Mouse (Mus musculus) lung, adult 18-20 months (tissue): ENCODE measurements around the gene Acap1.

ENCODE experiments used
- DNase-seq, 2 experiments: peaks; one replicate each; pipeline ENCODE4 v3.0.0; 2022; ENCODE audit warnings: mixed read lengths in 2 of 2

The Acap1 gene

DNA sequence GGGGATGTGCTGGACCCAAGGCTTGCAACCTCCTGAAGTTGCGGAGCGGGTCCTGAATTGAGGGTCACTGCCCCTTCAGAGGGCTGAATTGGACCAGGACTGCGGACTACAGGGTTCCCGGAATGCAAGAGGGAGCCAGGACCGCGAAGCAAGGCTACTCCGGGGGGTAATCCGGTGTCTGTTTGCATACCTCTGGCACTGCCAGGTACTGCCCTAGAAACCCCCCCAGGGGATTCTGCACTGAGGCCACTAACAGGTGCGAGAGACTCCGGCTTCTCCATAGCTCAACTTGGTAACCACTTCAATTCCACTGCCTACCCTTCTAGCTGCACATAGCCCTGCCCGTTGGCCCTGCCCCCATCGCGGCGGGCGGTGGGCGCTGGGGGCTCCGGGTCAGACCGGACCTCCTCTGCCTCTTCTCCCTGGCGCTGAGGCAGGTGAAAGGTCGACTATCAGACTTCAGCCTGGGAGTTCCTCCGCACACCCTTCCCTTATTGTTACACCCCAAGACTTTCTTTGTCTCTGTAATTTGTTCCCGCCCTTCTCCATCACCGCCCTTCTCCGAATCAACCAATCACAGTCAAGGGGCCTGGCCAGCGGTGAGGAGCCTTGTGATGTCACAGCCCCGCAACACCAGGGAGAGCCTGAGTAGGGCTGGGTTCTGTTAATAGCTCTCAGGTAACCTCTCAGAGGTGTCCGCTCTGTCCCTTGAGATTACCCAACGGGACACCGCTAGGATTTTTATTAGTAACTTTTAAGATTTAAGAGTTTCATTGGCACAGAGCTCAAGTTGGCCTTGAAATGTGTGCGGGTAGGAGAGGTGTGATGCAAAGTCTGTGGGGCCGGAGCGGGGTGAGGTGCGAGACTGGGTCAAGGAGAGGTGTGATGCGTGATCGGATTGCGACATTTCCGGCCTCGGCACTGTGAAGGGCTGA is 5.4 kb upstream of the Acap1 start, which contains the start of the genes 2810408A11Rik and Neurl4:
Gene 2810408A11Rik (minus strand): TSS at position 517 of the 935 bp plus-strand sequence.
Gene Neurl4 (plus strand): TSS at position 602 of the 935 bp plus-strand sequence.
- DNase-seq: peak; percentile 96

DNA sequence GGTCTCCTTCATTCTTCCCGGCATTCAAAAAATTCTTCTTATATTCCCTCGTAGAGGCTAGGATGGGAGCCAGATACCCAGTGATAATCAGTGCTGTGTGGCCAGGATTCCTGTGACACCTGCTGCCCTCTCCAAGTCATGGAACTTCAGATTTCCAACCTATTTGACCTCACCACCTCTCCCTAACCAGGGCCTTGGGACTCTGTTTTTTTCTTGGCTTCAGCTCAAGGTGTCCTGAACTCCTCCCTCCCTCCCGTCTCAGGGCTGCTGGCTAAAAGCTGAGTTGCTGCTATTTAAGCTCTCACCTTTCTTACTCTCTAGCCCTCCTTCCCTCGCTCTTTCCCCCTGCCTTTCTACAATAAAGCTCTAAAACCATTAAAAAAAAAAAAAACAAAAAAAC is 4.5 kb upstream of the Acap1 start:
- no peak for DNase-seq

DNA sequence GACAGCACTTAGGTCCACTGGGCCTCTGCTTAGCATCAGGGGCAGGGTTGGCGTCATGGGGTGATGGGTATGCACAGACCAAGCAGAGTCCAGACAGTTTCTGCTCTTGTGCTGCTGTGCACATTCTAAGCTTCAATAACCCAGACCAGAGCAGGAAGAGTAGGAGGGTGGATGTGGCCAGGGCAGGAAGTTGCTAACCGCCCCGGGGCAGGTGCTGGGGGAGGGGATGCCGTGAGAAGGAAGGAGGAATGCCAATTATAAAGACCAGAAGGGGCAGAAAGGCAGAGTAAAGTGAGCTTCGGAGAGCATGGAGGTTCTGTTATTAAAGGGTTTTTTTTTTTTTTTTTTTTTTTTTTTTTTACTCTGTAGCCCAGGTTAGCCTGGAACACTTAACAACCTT is 668 bp downstream of the Acap1 start:
- peak in 1 of 2 experiments; percentile 50 for DNase-seq

DNA sequence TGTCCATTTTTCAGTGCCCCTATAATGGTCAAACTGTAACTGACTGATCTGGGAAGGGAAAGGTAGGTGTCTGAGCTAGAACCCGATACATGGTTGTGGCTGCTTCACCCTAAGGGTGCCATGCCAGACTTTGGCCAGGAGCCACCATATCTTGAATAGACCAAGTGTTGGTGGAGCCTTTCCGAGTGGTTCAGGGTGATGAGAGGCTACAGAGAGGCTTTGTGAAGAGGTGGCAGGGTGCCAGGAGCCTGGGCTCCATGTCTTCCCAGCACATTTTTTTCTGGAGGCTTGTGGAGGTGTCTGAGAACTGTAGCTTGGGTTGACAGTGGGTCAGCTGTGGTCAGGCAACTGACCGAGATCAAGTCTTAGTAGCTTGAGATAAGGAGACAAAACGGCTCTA is 3.9 kb downstream of the Acap1 start:
- DNase-seq: no peak

DNA sequence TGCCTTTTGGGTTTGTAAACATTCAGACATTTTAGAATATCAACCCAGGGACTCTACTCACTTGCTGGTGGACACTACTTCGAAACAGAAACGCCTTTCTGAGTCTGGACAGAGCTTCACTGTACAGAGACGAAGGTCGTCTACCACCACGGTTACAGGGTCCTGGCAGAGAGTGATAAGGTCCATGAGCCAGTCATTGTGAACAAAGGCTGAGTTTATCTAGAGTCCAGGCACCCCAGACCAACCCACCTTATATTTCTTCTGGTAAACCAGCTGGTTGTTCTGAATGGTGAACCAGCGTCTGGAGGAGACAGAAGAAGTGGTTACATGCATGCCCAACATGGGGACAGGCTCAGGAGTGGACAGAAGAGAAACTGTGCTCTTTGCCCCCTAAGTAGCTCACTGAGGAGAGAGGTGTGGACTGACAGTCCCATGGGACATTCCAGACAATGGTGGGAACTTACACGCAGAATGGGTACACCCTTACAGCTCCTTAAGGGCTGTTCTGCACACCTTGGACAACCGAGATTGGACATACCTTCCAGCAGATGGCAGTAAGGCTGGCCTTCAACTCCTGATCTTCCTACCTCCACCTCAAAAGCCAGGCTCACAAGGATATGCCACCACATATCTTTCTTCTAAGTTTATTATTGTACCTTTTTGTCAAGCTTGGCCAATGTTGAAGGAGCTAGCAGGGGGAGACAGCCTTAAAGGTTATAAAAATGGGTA is 8.3 kb downstream of the Acap1 start:
- peak; percentile 52 to 68 for DNase-seq

DNA sequence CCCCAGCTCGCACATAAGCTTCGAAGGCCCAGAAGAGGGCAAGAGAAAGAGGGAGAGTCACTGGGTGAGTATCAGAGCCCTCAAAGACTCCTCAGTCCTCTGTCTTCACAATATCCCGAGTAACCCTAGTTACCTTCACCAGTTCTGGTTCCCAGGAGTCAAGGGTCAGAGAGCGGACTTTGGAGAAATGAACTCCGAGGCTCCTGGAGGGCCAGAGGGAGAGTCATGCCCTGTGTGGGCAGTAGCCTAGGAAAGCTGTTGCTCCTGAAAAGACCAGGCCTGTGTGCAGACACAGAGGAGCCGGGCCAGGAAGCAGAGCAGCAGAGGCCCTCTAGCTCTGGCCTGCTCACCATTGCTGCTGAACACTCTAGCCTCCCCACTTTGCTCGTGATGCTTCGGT is 10.7 kb downstream of the Acap1 start:
- DNase-seq: no peak

DNA sequence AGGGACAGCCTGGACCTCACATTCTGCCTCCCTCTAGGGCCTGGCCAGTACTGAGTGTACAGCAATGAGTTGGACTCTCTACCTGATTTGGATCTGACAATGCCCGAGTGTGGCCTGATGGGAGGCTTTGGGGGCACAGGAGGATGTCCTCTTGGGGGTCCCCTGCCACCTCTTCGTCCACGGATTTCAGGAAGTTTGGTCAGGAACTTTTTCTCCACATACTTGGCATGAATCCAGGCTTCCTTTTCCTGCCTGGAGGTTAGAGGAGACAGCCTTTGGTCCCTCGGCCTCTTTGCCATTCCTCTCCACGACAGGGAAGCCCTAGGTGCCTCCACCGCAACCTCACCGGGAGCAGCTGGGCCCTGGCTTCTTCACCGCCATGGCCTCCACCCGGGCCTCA is 11.1 kb downstream of the Acap1 start:
- no peak for DNase-seq

DNA sequence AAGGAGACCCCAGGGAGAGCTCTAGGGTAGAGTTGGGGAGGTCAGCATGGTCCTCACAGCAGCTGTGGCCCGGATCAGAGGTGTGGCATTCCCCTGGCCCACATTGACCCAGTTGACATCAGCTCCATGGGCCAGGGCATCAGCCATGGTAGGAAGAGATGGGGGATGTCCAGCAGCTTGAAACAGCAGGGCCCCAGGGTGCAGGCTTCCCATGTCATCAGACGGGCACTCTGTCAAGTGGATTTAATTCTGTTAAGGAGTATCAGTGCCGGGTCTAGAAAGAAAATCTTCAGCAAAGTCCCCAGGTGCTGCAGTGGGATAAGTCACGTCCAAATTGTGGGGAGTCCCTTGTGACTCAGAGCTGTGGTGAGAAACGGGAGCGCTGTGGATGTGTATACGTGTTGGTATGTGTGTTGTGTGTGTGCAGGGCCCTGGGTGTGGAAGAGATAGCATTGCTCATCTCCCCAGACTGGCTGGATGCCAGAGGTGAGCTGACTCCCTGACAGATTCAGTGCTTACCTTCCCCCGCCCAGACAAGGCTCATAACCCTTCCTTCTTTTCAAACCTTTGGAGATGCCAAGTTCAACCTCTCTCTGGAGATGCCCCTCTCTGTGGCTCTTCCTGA is 11.7 kb downstream of the Acap1 start:
- no peak for DNase-seq

DNA sequence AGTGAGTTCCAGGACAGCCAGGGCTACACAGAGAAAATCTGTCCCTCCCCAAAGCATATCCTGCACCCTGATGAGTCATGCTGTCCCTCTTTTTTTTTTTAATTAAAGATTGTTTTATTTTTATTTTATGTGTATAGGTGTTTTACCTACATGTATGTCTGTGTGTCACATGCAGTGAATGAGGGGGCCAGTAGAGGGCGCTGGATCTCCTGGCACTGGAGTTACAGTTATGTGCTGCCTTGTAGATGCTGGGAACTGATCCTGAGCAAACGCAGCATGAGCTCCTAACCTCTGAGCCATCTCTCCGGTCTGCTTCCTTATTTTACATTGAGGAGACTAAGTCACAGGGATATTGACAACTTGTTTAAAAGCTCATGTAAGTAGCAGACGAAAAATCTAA is 12.3 kb downstream of the Acap1 start:
- peak in 1 of 2 experiments; percentile 48 for DNase-seq

DNA sequence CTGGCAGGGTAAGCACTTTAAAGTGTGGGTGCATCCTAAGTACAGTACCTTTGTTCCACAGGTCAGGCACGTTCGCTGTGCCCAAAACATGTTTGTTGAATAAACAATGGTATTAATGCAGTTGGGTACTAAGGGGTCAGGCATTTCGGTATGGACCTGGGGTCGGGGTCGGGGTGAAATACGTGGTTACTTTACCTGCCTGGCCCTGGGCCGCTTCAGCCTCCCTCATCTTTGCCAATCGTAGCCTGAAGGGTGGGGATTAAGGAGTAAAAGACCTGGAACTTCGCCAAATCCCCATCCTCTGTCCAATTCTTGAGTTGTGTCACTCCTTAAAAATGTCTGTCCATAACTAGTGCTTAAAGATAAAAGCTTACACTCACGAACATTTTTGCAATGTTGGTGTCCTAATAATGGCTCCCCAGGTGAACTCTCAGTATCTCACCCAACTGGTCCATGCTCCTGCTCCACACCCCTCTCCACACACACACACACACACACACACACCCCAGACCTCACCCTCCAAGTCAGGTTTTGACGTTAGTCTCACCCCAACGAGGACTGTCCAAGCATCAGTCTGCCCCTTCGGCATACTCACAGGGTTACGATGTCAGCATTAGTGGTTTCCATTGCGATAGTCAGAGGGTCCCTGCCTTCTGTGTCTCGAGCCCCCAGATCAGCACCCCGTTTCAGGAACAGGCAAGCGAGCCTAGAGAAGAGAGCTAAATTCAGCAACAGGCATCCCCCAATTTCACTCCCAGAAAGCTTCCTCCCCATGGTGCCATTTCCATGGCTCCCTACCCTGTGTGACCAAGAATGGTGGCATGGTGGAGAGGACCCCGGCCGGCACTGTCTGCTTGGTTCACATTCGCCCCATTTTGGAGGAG is 13.3 kb downstream of the Acap1 start:
- no peak for DNase-seq

DNA sequence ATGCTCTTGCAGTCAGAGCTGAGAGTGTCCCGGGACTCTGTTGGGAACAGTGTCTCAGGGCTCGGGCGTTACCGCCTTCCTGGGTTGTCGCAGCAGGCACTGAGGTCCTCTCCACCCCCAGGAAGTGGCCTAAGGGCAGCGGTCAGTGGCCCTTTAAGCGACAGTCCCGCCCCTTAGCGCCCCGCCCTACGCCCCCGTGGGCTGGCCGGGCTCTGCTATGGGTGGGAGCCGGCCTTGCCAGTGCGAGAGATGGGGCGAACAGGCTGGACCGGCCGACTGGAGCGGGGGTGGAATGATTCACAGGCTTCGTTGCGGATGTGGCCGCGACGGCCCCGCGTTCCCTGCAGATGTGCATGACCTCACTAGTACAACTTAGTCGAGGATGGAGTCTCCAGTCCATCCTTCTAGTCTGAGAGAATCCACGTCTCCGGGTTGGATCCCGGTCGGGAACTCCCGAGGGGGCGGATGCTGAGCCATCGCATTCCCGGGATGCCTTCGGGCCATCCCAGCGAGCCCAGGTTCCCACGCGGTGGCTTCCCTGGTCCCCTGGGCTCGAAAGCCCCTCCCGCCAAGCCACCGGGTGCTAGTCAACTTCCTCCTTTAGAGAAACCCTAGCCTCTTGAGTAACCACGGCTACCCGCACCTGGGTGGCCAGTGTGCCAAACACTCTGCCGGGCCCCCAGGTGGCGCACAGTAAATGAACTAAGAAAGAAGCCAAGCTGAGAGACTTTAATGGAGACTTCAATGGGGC is 14.3 kb downstream of the Acap1 start, which contains the start of gene Kctd11:
Gene Kctd11 (minus strand): TSS at position 554 of the 751 bp plus-strand sequence.
- DNase-seq: peak; percentile 95 to 98

DNA sequence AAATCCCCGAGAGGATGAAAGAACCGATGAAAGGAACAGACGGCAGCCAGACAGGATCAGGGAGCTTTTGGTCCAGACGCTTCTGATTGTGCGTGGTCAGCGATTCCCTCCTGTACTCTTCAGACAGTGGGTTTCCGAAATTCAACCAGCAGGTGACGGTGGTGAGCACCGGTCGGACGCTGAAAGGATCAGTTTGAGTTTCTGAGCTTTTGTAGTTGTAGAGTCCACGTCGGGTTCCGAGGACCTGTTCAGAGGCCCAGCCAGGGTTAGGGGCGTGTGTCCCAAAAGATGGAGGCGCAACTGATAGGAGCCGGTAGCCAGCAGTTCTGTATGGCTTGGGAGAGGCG is 14.9 kb downstream of the Acap1 start:
- peak; percentile 80 to 84 for DNase-seq

DNA sequence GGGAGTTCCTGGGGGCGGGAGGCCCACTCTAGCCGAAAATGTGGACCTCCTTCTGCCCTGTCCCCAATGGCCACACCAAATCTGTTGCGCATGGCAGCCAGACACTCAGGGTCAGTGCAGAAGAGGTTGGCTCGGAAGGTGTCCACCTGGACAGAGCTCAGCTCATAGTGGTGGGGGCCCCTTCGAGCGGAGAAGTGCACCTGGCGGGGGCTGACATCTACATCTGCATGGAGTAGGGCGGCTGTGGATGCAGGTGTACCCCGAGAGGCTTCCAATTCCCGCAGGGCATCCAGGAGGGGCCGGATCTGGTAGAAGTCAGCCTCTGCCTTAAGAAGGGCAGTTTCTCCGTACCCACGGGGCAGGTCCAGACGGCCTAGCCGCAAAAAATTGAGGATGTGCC is 15.6 kb downstream of the Acap1 start:
- DNase-seq: no peak

DNA sequence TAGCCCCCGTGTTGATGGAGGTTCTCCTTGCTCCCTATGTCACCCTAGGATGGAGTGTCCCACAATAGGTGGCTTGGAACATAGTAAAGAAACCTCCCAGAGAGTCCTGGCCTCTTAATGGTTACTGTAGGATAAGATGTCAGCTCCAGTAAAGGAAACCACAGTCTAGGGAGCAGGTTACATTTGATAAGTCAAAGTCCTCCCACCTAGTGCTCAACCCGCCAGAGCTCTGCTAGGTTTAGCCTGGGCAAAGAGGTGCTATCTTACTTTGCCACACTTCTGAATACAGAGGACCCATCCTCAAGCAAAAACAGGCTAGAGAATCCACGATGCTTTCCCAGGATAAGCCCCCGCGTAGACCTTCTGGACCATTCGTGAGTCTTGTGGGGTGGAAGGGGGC is 16.4 kb downstream of the Acap1 start:
- no peak for DNase-seq

DNA sequence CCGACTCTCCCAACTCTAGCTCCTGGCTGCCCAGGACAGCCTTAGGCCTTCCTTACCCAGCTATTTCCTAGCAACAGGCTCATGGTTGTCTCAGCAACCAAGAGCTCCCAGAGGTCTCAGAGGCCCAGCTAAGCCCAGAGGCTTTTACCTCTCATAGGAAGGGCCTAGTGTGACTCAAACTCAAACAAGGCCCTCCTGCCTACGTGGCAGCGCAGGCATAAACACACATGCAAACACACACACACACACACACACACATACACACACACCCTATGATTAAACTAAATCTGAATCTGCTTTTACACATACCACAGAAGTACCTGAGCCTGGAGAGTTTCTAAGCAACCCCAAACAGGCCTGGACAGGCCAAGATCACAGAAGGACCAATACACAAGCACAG is 16.9 kb downstream of the Acap1 start:
- DNase-seq: no peak

DNA sequence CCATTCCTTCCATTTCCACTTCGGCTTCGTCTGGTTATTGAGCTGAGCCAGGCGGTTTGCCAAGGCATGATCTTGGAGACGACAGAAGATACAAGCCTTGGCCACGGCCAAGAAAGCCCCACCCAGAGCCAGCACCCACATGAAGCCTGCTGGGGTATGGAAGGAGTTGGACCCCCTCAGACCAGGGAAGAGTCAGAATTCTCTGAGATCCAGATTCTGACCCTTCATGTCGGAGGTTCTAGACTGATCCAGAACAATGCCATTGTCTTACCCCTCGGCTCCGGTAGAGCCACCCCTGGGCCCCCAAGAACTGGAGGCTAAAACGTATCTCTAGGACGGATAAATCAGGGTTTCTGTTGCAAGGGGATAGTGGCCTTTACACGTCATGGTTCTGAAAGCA is 17.5 kb downstream of the Acap1 start, which contains the start of gene Tmem95:
Gene Tmem95 (minus strand): TSS at position 141 of the 400 bp plus-strand sequence.
- DNase-seq: no peak

DNA sequence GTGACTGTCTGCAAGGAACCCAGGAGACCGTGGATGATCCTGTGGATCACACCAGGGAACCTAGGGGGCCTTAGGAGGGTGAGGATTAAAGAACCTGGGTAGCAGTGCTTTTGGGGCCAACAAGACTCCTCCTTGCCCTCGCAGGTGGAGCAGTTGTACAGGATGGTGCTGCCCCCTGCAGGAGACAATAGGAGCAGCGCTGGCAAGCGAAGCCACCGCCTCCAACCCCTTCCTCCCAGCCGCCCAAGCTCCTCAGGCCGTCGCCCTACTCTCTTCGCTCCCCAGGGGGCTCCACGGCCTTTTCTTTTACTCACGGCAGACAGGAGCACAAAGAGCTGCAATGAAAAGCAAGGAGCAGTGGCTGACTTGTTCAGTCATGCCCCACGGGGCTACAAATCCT is 18.5 kb downstream of the Acap1 start:
- peak; percentile 88 to 90 for DNase-seq

DNA sequence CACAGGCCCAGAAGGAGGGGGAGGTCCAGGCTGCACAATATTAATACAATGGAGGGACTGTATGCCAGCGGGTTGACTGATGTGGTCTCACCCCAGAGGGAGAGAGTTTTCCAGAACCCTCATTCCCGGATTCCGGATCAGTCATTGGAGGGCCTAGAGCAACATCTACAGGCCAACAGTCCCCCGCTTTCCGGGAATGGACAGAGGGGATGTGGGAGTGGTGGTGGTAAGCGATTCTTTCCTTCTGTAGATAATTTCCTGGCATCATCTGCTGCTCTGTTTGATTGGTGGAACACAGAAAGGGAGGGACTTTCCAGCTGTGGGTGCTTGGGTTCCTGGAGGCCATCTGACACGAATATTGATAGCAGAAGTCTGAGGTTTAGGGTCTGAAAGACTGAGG is 19.2 kb downstream of the Acap1 start:
- DNase-seq: peak; percentile 80 to 85

DNA sequence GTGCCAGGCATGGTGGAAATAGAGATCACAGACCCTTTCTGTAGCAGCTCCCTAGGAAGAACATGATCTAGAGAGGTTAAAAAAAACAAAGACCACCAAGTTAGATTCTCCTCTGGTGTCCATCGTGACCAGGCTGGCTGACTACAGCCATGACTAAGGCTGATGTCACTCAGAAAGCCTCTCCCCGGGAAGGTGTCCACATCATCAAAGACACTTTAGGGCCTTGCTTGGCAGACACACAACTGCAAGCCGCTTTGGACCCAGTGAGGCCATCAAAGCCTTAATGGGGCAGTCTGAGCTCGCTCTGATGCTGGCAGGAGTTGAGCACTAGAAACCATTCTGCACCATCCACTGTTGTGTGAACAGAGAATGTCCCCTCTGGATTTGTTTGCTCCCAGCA is 22.9 kb downstream of the Acap1 start:
- no peak for DNase-seq

DNA sequence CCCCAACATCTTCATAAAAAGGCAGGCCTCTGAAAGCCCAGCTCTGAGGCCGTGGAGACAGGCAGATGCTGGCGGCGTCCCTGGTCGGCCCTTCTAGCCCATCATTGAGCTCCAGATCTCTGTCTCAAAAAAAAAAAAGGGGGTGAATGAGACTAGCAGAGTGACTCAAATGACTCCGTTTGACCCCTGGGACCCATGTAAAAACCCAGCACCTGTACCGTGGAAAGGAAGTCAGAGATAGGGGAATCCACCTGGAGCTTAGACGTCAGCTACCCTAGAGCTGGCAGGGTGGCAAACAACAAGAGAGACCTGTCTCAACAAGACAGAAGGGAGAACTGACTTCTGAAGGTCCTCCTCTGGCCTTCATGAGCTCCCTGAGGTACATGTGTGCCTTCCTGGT is 23.5 kb downstream of the Acap1 start:
- no peak for DNase-seq

DNA sequence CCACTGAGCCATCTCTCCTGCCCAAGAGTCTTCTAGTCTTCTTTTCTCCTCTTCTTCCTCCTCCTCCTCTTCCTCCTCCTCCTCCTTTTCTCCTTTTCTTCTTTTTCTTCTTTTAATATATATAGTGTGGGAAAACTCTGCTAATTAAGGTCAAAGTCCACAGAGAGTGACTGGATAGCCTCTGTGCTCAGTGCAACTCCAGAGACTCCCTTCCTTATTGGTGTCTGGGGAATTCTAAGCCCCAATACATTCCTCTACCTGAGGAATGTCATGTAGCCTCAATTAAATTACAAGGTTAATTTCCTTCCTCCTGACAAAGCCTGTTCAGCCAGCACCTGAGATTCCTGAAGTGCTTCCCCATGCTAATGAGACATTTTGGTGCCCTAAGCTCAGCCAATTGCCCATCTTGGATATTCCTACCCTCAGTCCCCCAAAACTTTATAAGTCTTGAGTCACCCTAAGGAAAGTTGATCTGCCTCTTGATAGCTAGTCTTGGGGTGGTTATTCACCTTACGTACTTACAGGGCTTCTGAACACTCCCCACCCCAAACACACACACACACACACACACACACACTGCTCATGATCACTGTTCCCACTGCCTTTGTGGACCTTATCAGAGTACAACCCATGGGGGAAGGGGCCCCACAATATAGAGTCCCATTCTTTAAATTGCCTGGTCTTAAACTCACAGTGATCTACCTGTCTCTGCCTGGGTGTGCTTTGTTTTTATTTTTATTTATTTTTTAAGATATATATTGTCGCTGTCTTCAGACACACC is 24.9 kb downstream of the Acap1 start:
- no peak for DNase-seq
